Mouse (Mus musculus): ENCODE measurements at regions not wholly inside any gene's neighbourhood (a gene's known extent, or its start where the extent isn't known, plus 50 kb on each side); places are given as distances from the start of the nearest gene placed in this dataset. TPM values are rescaled to one million over a fixed set of nuclear protein-coding genes. Genes with fewer than 3 reads are reported as not detected.

GRCm38 (mm10) chr4:93451357-93451756 is 116.0 kb upstream of the Tusc1 start:
- no peak for DNase-seq (ENCODE audit: low spot score in 2 of 2)

- no peak for DNase-seq (ENCODE audit: low spot score in 2 of 2)
These were observed 115.5 kb upstream of the Tusc1 start for GRCm38 (mm10) chr4:93450831-93451230.

GRCm38 (mm10) chr4:93444666-93445065 is 109.4 kb upstream of the Tusc1 start:
- no peak for DNase-seq (ENCODE audit: low spot score in 2 of 2)

GRCm38 (mm10) chr4:93438587-93439336 is 103.5 kb upstream of the Tusc1 start:
- peak in 1 of 2 experiments; percentile 23 for DNase-seq (ENCODE audit: low spot score in 2 of 2)

- DNase-seq (ENCODE audit: low spot score in 2 of 2) = no peak
These were observed 102.2 kb upstream of the Tusc1 start for GRCm38 (mm10) chr4:93437386-93438130.

- DNase-seq (ENCODE audit: low spot score in 2 of 2) = no peak
These were observed 77.4 kb upstream of the Tusc1 start for GRCm38 (mm10) chr4:93412695-93413094.

GRCm38 (mm10) chr4:93406876-93407275 is 71.6 kb upstream of the Tusc1 start:
- DNase-seq (ENCODE audit: low spot score in 2 of 2) = no peak

GRCm38 (mm10) chr4:93400579-93400978 is 65.3 kb upstream of the Tusc1 start:
- DNase-seq (ENCODE audit: low spot score in 2 of 2) = no peak

Small RNAs in the stretch of these regions (microRNA-seq; reads per million reads assigned to microRNA genes)
- gene Gm22619 = not detected

All from gastrocnemius, postnatal 4 days (tissue).